Mouse (Mus musculus) kidney, postnatal 0 days (tissue): ENCODE measurements at regions not wholly inside any gene's neighbourhood (a gene's known extent, or its start where the extent isn't known, plus 50 kb on each side); places are given as distances from the start of the nearest gene placed in this dataset.
A peak's percentile ranks its signal among the peaks of the same experiment; 100 is the strongest.

Experiments
- ATAC-seq: fragments of 200-750 bp; cut with Nextera tagmentation; replicated peaks from 2 replicates; pipeline ENCODE4 v1.8.0; 2017; ENCODE audit warnings: low read depth, moderate number of reproducible peaks, moderate TSS enrichment, moderate library complexity; ENCODE audit not compliant: low FRiP score
- DNase-seq: peaks from one replicate; pipeline ENCODE4 v3.0.0-alpha.2; 2016; ENCODE audit warnings: low spot score
- H3K27ac ChIP-seq: fragments of 300-500 bp; sonication (generic); 2 replicates; pipeline ENCODE4 v1.5.1; 2014; ENCODE audit warnings: mild to moderate bottlenecking
- H3K27me3 ChIP-seq: fragments of 300-500 bp; sonication (generic); 2 replicates; pipeline ENCODE4 v1.6.1; 2014; ENCODE audit warnings: low read length, mixed read lengths; ENCODE audit not compliant: insufficient read depth
- H3K36me3 ChIP-seq: fragments of 300-500 bp; sonication (generic); 2 replicates; pipeline ENCODE4 v1.6.1; 2014; ENCODE audit warnings: low read length, mixed read lengths; ENCODE audit not compliant: insufficient read depth
- H3K4me1 ChIP-seq: fragments of 300-500 bp; sonication (generic); replicated peaks from 2 replicates; pipeline ENCODE4 v1.6.1; 2014; ENCODE audit warnings: antibody characterized with exemption, low read length, mixed read lengths; ENCODE audit not compliant: insufficient read depth
- H3K4me2 ChIP-seq: fragments of 300-500 bp; sonication (generic); 2 replicates; pipeline ENCODE4 v1.6.1; 2014; ENCODE audit warnings: mild to moderate bottlenecking, low read length, moderate library complexity, mixed read lengths
- H3K4me3 ChIP-seq: fragments of 300-500 bp; sonication (generic); replicated peaks from 2 replicates; pipeline ENCODE4 v1.5.1; 2014; ENCODE audit warnings: low read depth, low read length
- H3K9ac ChIP-seq: fragments of 300-500 bp; sonication (generic); 2 replicates; pipeline ENCODE4 v1.6.1; 2014; ENCODE audit warnings: low read depth, low read length
- H3K9me3 ChIP-seq: fragments of 300-500 bp; sonication (generic); replicated peaks from 2 replicates; pipeline ENCODE4 v1.6.1; 2016; ENCODE audit warnings: low read length, inconsistent platforms, mixed read lengths
- CTCF ChIP-seq: IDR thresholded peaks from 2 replicates; pipeline ENCODE4 v1.5.1; 2016; ENCODE audit warnings: antibody characterized with exemption, low read depth, mild to moderate bottlenecking, moderate library complexity
- WGBS: fragments of 180-500 bp; shearing (Covaris S2); extraction: QIAGEN DNeasy Blood & Tissue Kit; methylation state at CpG from one replicate; pipeline ENCODE4 v1.1.7; 2014; 5-methylcytosine and 5-hydroxymethylcytosine counted together

DNA sequence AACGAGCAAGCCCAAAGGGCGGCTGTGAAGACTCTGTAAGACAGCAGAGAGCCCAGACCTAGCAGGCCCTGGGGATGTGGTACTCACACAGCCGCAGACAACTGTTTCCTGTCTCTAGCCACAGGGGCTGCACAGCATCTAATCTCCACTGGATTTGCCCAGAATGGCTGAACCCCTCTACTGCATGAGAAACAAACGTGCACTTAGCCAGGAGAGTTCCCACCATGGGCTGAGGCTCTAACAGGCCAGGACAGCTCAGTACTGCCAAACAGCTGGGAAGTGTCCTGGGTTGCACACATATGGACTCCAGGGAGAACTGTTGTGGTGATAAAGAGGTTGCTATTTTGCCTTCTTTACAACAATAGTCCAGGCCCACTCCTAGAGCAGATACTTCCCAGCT is 204.1 kb upstream of the Daam1 start:
- 62% methylated on average over 4 of the region's 4 CpGs for WGBS
- Histone ChIP-seq H3K4me2 (no peak overlapping the region), H3K4me3 (no peak overlapping the region), H3K27me3 (no peaks in the 10 kb centered on the region), H3K36me3 (no peaks in the 10 kb centered on the region), H3K9ac (no peak overlapping the region), H3K4me1 (peaks cover 10% of the 10 kb centered on the region), H3K9me3 (no peaks in the 10 kb centered on the region), H3K27ac (peak overlapping the region; percentile 73)
- TF ChIP-seq CTCF = no peak
- ATAC-seq (peak; percentile 73), DNase-seq (peak; percentile 91)

GRCm38 (mm10) chr12:71627421-71628339 is 203.2 kb upstream of the Daam1 start:
- 56% methylated on average over 17 of the region's 17 CpGs for WGBS
- H3K4me2 ChIP-seq = no peak overlapping the region

GRCm38 (mm10) chr12:71628340-71628738 is 202.5 kb upstream of the Daam1 start:
- 65% methylated on average over 5 of the region's 5 CpGs for WGBS
- Histone ChIP-seq H3K4me1 (peaks cover 10% of the 10 kb centered on the region), H3K4me2 (no peak overlapping the region), H3K9me3 (no peaks in the 10 kb centered on the region), H3K36me3 (no peaks in the 10 kb centered on the region), H3K27ac (no peak overlapping the region), H3K27me3 (no peaks in the 10 kb centered on the region), H3K4me3 (no peak overlapping the region), H3K9ac (no peak overlapping the region)
- DNase-seq (no peak), ATAC-seq (no peak)
- TF ChIP-seq CTCF = no peak

More at GRCm38 (mm10) chr12:71627421-71628339, 203.2 kb upstream of the Daam1 start:
- Histone ChIP-seq H3K4me1 (peaks cover 10% of the 10 kb centered on the region), H3K36me3 (no peaks in the 10 kb centered on the region), H3K9me3 (no peaks in the 10 kb centered on the region), H3K9ac (no peak overlapping the region), H3K27ac (peak overlapping the region; percentile 50), H3K4me3 (no peak overlapping the region), H3K27me3 (no peaks in the 10 kb centered on the region)
- DNase-seq = no peak
- no peak for TF ChIP-seq CTCF
- no peak for ATAC-seq

DNA sequence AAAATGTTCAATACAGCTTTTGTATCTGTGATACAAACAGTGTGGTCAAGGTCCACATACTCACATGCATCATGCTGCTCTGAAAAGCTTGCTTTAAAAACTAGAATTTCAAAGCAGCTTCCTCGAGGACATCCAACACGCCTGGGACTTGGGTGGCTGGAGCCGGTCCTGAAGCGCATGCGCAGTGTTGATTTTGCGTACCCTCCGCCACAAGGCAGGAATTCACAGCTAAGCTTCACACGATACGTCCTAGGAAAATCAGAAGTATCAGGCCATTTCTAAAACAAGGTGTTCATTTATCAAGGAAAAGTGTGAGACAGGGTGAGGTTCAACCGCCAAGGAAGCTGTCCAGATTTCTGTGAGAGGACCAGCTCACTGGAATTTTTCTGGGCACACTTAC is 202.1 kb upstream of the Daam1 start:
- H3K4me3 ChIP-seq = no peak overlapping the region
- H3K9me3 ChIP-seq = no peaks in the 10 kb centered on the region
- 86% methylated on average over 10 of the region's 10 CpGs for WGBS
- H3K4me2 ChIP-seq = no peak overlapping the region
- DNase-seq (no peak), ATAC-seq (no peak)
- H3K36me3 ChIP-seq = no peaks in the 10 kb centered on the region
- H3K27me3 ChIP-seq = no peaks in the 10 kb centered on the region
- H3K27ac ChIP-seq = no peak overlapping the region
- H3K4me1 ChIP-seq = peaks cover 10% of the 10 kb centered on the region
- H3K9ac ChIP-seq = no peak overlapping the region
- no peak for TF ChIP-seq CTCF

GRCm38 (mm10) chr12:71630386-71630785 is 200.5 kb upstream of the Daam1 start:
- Histone ChIP-seq H3K4me2 (no peak overlapping the region), H3K4me1 (peaks cover 3% of the 10 kb centered on the region; the same call in 1 of the 2 replicates), H3K27me3 (no peaks in the 10 kb centered on the region), H3K9ac (no peak overlapping the region), H3K9me3 (no peaks in the 10 kb centered on the region), H3K4me3 (no peak overlapping the region), H3K27ac (no peak overlapping the region), H3K36me3 (no peaks in the 10 kb centered on the region)
- 97% methylated on average over 3 of the region's 3 CpGs for WGBS
- no peak for ATAC-seq
- no peak for TF ChIP-seq CTCF
- no peak for DNase-seq

GRCm38 (mm10) chr12:71636300-71636699 is 194.6 kb upstream of the Daam1 start:
- no peak overlapping the region for H3K9ac ChIP-seq
- no peaks in the 10 kb centered on the region for H3K9me3 ChIP-seq
- H3K4me3 ChIP-seq = no peak overlapping the region
- 83% methylated on average over 6 of the region's 6 CpGs for WGBS
- 0 out of 2 replicates have a peak, but pooled peaks cover 3% of the 10 kb centered on the region for H3K4me1 ChIP-seq
- no peak for DNase-seq
- no peaks in the 10 kb centered on the region for H3K27me3 ChIP-seq
- TF ChIP-seq CTCF = no peak
- H3K36me3 ChIP-seq = no peaks in the 10 kb centered on the region
- H3K27ac ChIP-seq = no peak overlapping the region
- no peak overlapping the region for H3K4me2 ChIP-seq
- no peak for ATAC-seq
